Mouse (Mus musculus) Muller cell, postnatal 12 days (primary cell): ENCODE data around the gene Cdkn2aip.

ENCODE experiments used
- DNase-seq: peaks from one replicate; pipeline ENCODE4 v3.0.0-alpha.2; 2015; ENCODE audit errors: inconsistent ontology term

Cdkn2aip gene

DNA sequence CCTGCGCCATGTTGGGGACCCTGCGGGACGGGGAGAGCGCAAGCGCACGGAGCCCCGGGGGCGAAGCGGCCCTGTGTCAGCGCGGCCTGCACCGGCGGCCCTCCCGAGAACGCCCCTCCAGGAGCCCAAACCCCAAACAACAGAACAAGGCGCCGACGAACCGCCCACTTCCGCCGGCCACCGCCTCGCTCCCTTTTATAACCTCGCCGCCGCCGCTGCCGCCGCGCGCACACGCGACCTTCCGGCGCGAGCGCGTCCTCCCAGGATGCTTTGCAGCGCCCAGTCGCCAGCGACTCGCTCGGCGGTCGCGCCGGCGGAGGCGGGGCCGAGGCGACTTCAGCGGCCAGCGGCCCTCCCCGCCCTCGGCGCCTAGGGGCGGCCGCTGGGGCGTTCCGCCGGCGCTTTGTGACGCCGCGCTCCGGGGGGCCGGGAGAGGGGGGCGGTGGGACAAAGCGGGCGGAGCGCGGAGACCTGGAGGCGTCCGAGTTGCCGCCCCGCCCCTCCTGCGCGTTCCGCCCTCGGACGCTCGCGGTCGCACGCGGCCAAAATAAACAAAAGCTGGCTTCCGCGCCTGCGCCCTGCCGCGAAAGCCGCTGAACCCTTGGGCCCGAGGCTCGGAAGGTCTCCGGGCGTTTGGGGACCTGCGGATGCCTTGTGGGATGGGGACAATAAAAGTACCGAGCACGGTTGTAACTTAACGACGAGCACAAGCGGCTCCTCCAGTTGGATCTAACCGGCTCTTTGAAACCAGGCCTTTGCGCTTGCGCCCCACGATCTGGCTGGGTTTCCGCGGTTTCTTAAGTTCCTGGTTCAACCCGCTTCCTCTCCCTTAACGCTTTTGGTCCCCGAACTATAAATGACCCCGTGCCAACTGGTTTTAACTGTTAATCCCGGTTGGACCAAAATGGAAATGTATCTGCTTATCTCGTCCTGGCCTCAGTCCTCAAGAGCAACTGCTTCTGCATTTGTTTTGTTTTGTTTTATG lies at the start of gene Cdkn2aip:
Gene Cdkn2aip, minus strand, starts transcription at position 172 of the 985 bp plus-strand sequence.
- DNase-seq = peak; percentile 99

DNA sequence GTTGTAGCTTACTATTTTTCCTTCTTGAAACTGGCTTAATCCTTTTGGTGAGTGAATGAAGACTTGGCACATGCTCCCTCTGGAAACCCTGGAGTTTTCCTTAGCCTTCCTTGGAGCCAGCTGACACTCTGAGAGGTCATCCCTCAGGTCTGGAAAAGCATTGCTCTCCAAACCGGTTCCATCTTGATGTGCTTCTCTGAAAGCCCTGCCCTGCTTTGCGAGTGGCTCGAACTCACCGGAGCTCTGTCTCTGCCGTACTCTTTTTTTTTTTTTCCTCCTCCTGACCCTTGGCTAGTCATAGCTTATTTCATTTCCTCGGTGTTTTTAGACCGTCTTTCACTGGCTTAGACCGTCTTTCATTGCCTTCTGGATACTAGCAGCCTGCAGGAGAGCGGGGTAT lies 49.5 kb upstream of the Cdkn2aip start:
- DNase-seq = peak; percentile 37

DNA sequence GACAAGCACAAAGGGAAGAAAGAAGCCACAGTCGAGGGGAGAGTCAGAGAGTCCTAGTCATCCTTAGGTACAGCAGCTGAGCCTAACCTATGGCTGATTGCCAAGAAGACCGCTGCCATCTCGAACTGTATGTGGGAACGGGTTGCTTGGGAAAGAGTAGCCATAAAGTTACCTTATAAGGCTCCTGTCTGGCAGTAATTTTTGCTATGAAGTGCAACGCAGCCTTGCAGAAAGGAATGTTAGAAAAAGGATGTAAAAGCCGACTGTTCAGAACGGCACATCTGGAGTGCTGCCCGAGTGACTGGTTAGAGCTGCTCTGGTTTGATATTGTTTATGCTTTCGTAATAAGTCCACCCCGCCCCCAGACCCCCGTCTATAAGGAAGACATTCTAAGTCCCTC lies 47.0 kb upstream of the Cdkn2aip start:
- no peak for DNase-seq

DNA sequence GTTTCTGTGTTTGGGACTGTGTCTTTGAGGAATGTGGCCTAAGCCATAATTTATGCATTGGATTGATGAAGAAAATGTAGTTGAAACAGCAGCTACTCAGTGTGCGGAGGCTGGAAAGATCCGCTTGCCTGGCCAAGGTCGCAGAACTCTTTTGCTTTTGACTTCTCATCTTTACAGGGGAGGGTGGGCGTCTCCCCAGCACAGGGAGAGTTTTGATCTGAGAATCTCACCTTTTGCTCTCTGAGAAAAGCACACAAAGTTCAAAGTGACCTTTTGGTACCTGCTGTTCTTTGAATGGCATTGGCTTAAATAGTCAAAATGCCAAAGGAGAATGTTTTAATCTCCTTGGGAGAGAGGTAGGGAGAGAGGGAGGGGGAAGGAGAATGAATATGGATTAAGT lies 46.5 kb upstream of the Cdkn2aip start:
- DNase-seq = no peak

DNA sequence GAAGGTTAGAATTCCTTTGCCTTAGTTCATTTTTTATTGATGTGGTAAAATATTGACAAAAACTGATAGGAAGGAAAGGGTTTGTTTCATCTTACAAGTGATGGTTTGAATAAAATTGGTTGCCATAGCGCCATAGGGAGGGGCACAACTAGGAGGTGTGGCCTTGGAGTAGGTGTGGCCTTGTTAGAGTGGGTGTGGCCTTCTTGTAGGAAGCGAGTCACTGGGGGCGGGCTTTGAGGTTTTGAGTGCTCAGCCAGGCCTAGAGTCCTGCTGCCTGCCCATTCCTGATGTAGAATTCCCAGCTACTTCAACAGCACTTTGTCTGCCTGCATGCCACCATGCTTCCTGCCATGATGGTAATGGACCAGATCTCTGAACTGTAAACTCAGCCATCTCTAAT lies 39.4 kb upstream of the Cdkn2aip start:
- DNase-seq = peak; percentile 46

DNA sequence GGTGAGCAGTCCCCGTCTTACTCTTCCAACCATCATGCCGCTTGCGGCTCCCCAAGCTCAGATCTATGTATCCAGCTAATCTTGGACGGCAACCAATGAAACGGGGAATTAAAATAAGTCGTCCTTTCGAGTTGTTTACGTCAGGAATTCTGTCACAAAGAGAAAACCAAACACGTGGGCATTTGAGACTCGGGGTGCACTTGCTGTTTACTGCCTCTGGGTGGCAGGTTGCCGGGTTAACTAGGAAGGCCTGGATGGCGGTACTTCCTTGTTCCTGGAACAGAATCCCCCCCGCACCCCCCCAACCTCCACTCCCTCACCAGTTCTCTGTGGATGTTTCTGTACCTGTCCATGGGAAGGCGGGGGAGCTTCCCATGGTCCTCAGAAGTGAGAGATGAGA lies 36.4 kb upstream of the Cdkn2aip start:
- DNase-seq = no peak

DNA sequence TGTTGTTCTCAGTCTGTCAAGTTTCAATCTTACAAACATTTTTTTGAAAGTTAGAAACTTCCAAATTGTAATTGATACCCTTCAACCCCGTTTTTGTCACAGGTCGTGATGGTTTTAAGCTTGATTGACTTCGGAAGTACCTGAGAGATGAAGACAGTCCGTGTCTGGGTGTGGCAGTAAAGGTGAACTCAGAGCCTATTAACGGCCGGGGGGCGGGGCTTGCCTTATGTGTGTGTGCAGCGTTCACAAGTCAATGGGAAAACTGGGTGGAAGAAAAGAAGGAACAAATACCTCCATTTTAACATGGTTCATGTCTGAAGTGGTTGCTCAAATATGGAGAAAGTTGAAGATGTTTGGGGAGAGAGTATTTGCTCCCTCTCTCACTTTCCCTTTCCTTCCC lies 35.8 kb upstream of the Cdkn2aip start:
- no peak for DNase-seq

DNA sequence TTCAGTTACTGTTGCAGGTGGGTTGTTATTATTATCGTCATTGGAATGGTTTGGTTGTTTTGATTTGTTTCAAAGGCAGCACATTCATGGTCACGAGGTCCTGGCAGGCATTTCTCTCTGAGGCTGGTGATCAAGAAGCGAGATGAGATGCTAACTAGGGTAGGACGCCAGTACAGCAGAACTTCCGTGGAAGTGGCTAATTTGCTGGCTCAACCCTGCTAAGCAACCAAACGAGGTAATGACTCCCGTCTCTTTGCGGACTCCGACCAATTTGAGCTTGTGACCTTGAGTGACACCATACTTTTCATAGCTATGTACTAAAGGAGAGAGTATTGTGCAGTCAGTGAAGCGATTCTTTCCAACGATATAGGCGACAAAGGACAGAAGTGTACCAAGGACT lies 32.6 kb upstream of the Cdkn2aip start:
- DNase-seq = no peak

DNA sequence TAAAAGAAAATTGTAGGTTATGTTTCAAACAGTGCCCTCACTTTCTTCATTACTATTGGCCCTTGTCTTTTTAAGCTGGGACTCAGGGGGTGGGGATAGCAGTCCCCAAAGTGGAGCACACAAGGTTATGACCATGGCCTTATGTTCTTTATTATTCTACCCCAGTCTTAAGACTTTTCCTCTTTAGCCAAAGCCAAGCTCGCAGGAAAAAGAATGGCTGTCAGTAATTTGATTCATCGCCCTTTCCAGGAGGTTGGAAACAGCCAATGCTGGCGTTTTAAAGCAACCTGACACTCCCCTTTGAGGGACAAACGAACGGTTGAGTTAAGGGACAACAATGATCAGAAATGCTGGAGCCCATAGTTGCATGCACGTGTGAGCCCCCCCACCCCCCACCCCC lies 32.1 kb upstream of the Cdkn2aip start:
- DNase-seq = no peak

DNA sequence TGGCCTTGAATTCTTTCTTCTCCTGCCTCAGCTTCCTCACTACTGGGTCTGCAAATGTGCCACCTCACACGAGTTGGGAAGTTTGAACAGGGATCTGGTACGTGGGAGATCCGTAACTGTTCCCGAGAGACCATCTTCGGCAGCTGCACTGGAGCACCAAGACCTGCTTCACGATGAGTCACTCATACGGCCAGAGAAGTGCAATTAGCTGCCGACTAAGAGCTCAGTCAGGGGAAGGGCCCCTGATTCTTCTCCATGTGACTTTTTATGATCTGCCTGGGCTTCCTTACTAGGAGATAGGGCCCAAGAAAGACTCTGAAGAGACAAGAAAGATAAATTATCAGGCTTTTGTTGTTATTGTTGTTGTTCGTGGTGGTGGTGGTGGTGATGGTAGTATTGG lies 31.1 kb upstream of the Cdkn2aip start:
- DNase-seq = no peak

DNA sequence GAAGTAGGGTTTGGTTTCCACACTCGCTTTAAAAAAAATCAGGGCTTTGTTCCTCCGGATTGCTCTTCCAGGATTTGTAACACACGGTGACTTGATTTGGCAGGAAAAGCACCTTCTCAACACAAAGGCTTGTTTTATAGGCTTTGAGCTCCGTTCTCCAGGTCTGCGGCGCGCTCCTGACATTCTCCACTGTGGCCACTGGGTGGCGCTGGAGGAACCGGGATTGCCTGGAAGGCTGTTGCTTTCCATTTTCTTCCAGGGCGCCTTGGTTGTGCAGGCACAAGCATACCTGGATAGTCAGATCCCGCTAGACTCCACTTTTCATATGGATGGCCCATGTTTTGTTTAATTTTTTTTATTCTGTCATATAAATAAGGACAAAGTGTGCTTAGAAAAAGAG lies 29.7 kb upstream of the Cdkn2aip start:
- peak; percentile 78 for DNase-seq

DNA sequence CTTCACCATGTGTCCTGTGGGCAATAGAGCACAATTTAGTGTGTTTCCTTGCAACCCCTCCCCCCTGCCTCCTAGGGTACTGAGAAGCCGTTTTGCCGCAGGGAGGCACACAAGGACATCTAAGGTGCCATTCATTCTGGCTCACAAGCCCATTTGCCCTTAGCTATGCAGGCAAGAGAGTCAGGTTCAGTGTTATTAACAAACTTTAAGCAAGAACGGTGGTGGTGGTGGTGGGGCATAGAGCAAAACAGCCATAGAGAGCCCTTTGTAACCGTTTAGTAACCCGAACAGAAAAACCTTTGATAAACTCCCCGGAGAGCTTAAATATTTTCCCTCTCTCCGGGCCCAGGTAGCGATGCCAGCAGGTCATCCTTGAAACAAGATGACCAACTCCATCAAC lies 29.3 kb upstream of the Cdkn2aip start:
- no peak for DNase-seq

DNA sequence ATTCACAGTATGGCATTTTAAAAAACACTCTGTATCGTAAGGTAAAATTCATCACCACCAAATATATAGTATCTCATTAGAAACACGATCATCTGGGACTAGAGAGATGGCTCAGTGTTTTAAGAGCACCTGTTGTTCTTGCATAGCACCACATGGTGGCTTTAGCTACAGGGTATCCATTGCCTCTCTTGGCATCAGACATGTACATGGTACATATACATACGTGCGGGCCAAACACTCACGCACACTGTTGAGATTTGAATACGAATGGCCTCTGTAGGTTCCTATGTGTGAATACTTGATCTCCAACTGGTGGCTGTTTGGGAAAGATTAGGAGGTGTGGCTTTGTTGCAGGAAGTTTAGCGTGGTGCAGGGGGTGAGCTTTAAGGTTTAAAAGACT lies 28.6 kb upstream of the Cdkn2aip start:
- no peak for DNase-seq

DNA sequence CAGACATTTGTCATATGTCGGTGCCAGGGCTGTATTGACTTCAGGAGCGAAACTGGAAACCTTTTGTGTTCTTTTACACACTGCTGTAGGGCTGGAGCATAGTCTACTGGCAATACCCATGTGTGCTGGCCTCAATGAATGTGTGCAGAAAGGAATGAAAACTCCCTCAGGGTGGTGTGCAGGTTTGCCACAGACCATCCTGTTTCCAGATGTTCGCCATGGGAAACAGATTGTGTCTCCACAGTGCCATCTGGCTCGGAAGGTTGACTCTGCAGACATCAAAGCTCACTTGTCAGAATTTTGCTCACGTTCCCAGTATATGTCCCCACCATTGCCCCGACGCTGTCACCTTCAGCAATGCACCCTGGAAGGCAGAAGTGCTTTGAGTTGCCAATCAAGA lies 23.4 kb upstream of the Cdkn2aip start:
- no peak for DNase-seq

DNA sequence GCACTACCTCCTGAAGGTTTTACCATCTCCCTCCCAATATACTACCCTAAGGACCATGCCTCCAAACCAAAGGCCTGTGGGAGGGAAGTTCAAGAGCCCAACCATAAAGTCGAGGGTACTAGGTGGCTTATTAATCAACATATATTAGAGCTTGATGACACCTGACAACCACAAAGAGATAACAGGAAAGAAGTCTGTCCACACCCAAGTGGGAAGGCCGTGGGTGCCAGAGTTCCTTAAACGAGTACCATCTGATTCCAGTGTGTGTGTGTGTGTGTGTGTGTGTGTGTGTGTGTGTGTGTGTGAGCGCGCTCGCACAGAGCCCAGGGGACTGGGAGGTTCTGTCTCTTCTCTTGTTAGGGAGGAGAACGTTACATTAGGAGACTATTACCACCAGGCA lies 15.6 kb upstream of the Cdkn2aip start:
- no peak for DNase-seq

DNA sequence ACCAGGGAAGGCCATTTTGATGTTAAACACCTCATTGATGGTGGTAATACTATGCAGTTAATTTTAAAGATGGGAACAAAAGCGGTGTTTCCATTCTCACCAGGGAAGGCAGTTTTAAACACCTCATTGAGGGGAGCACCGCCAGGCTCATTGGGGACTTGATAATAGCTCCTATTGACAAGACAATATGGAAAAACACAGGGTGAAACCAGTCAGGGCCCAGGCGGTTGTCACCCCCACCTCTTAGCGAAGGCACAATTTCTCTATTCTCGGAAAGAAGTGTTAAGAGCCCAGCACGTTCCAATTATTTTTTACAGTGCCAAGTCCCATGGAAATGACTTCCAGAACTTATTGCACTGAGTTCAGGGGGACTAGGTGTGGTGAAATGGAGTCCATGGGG lies 13.2 kb upstream of the Cdkn2aip start:
- DNase-seq = no peak

DNA sequence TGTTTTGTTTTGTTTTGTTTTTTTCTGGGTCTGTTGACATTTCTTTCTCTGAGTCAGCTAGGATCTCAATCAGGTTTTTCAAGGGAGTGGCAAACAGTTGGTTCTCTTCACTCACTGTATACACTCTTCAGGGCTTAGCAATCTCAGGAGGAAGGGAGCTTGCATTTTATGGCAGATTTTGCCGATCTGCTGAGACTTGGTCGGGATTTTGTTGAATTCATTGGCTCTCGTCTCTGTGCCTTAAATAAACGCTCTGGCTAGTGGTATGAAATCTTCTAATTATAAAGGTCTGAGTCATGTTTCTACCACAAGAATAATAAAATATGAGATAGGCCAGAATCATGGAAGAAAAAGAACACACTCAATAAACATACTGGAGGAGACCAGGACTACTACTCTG lies 7.9 kb upstream of the Cdkn2aip start:
- DNase-seq = no peak

DNA sequence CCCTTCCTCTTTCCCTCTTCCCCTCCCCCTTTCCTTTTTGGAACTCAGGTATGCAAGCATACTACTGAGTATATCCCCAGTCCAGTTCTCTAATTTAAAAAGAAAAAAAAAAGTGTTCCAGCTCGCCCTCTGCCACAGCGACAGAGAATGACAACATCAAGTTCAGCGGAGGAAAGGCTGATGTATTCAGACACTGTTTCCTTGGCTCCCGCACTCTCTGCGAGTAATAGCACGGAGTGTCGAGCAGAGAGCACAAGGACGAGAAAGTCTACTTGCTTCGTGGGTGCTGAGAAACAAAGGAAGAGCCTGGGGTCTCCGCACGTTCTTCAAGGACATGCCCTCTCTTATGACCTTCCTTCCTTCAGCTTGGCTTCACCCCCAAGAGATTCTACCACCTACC lies 4.9 kb upstream of the Cdkn2aip start:
- no peak for DNase-seq

DNA sequence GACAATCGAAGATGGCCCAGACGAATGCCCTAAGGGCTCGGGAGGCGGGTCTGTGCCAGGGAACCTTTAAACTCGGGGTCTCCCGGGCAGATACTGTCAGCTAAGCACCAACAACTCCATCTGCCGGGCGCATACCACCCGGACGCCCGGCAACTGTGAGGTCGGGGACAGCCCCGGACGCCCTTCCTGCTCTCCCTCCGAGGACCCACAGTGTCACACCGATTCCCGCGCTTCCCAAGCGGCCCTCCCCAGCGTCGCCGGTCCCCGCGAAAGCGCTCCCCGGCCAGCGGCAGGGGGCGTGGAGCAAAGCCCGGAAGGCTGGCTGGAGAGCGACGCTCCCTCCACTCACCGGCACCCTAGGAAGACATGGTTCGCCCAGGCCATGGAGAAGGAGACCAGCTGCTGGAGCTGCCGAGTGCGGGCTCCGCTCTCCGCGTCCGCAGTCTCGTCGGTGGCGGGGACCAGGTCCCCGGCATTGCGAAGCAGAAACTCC lies 515 bp downstream of the Cdkn2aip start:
- DNase-seq = peak; percentile 70

DNA sequence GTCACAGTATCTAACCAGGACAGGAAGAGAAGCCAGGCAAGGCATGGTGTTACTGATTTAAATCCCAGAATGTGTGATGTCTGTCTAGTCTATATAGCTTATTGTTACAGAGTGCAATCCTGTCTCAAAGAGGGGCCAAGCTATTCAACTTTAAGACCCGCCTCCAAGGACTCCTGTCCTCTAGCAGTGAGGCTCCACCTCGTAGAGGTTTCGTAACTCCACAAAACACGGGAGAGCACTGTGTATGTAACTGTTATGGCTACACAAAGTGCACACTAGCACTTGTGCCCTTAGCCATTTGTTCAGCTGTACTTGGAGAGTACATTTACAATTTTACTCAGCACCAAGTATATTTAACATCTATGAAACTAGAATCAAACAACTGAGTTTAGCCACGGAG lies 5.6 kb downstream of the Cdkn2aip start:
- DNase-seq = no peak

DNA sequence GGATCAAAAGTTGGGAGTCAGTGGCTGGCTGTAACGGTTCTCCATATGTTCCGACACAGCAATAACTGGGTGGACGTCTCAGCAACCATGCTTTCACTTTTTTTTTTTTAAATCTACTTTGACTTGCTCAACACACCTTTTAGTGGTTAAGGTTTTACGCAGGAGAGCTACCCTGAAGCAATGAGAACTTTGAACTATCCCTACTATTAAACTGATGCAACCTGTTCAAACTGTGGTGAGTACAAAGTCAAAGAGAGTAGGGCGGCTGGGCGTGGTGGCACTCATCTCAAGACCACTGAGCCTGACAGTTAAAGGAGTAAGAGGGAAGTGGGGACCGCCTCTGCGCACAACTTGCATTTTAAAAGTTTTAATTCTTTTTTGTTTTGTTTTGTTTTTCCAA lies 7.0 kb downstream of the Cdkn2aip start:
- DNase-seq = no peak

DNA sequence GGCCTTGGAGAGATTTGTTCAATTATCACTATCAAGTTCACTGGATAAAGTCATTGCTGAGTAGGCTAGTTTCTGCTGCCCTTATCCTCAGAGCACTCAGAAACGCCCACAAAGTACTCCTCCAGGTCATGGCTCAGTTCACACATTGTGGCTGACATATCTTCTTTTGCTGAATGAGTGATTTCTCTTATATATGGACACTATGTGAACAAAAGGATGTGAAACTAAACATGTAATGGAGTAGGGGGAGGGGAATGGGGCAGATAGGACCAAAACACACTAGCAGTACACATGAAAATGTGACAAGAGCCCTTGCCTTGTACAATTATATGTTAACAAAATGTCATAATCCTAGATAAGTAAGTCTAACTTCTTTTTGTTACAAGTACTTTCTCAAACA lies 11.4 kb downstream of the Cdkn2aip start:
- DNase-seq = no peak

DNA sequence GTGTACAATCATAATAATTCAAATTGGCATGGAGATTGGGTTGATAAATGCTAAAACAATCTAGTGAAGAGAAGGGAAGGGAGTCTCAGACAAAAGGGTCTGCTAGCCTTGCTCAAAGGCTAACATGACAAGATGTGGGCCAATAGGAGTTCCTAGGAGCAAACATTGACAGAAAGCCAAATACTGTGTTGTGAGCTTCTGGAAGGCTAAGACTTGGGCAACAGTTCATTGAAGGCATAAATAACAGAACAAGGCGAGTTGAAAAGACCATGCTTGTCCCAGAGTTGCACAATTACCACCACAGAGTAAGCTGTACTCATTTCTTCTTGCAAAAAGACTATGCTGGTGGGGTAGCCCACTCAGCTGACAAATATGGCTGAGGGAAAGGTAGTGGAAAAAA lies 16.0 kb downstream of the Cdkn2aip start:
- DNase-seq = no peak
